Mouse (Mus musculus): ENCODE results near the gene Arf4. TPM values are rescaled to one million over a fixed set of nuclear protein-coding genes. Genes with fewer than 3 reads are reported as not detected.

Gene Arf4
- polyA plus RNA-seq, 1 experiment from 2014 or later: 672 TPM

DNA sequence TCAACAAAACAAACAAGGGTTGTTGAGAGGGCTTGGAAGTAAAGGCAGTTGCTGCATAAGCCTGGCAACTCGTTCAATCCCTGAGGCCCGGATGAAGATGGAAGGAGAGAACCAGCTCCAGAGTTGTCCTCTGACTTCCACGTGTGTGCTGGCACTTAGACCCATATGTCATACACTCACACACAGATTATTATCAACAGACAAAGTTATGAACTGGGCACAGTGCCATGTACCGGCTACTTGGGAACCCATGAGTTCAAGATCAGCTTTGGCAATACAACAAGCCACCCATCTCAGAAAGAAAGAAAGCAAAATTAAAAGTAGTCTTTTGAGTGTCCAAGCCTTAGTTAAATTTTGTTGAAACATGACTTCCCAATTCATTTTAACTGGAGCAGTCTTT, 12.6 kb upstream of the Arf4 start:
- Histone ChIP-seq H3K36me3 (ENCODE audit: control insufficient read depth, insufficient read depth, low read length) (0 out of 2 replicates have a peak, but pooled peaks cover 3% of the 10 kb centered on the region), H3K27ac (ENCODE audit: low read depth, low read length) (no peak overlapping the region), H3K4me1 (replicated peaks; ENCODE audit: control insufficient read depth, insufficient read depth, low read length) (no peaks in the 10 kb centered on the region), H3K4me3 (ENCODE audit: low read depth, low read length) (no peak overlapping the region), H3K4me2 (replicated peaks; ENCODE audit: low read depth, low read length) (no peak overlapping the region), H3K9me3 (ENCODE audit: control insufficient read depth, low read length) (no peaks in the 10 kb centered on the region), H3K27me3 (ENCODE audit: control insufficient read depth, insufficient read depth, low read length) (no peaks in the 10 kb centered on the region), H3K9ac (ENCODE audit: low read depth, low read length) (no peak overlapping the region)
- 90% methylated on average over 4 of the region's 4 CpGs for WGBS
- ATAC-seq (ENCODE audit: low FRiP score) (no peak), DNase-seq (ENCODE audit: low spot score) (no peak)

DNA sequence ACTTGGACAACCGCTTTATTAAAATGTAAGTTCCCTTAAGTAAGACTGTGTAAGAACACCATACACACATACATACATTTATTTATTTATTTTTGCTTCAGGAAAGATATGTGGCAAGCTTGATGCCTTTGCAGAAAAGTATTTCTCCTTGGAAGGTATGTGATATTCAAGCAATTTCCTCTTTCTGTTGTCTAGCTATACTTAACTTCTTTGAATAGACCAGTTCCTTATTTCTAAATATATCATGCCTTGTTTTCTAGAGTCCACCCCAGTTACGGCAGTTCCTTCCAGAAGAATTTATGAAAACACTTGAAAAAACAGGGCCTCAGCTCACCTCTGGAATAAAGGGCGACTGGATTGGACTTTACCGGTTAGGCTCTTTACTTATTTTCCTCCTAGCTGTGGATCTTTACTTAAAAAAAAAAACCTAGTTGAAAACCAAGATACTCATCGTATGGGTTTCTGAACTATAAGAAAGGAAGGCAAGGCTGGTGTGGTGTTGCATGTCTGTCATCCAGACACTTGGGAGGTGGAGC, 11.2 kb upstream of the Arf4 start:
- Histone ChIP-seq H3K4me1 (replicated peaks; ENCODE audit: control insufficient read depth, insufficient read depth, low read length) (no peaks in the 10 kb centered on the region), H3K4me3 (ENCODE audit: low read depth, low read length) (no peak overlapping the region), H3K27me3 (ENCODE audit: control insufficient read depth, insufficient read depth, low read length) (no peaks in the 10 kb centered on the region), H3K9me3 (ENCODE audit: control insufficient read depth, low read length) (no peaks in the 10 kb centered on the region), H3K4me2 (replicated peaks; ENCODE audit: low read depth, low read length) (no peak overlapping the region), H3K27ac (ENCODE audit: low read depth, low read length) (no peak overlapping the region), H3K36me3 (ENCODE audit: control insufficient read depth, insufficient read depth, low read length) (0 out of 2 replicates have a peak, but pooled peaks cover 5% of the 10 kb centered on the region), H3K9ac (ENCODE audit: low read depth, low read length) (no peak overlapping the region)
- 95% methylated on average over 5 of the region's 5 CpGs for WGBS
- no peak for DNase-seq (ENCODE audit: low spot score)
- no peak for ATAC-seq (ENCODE audit: low FRiP score)

DNA sequence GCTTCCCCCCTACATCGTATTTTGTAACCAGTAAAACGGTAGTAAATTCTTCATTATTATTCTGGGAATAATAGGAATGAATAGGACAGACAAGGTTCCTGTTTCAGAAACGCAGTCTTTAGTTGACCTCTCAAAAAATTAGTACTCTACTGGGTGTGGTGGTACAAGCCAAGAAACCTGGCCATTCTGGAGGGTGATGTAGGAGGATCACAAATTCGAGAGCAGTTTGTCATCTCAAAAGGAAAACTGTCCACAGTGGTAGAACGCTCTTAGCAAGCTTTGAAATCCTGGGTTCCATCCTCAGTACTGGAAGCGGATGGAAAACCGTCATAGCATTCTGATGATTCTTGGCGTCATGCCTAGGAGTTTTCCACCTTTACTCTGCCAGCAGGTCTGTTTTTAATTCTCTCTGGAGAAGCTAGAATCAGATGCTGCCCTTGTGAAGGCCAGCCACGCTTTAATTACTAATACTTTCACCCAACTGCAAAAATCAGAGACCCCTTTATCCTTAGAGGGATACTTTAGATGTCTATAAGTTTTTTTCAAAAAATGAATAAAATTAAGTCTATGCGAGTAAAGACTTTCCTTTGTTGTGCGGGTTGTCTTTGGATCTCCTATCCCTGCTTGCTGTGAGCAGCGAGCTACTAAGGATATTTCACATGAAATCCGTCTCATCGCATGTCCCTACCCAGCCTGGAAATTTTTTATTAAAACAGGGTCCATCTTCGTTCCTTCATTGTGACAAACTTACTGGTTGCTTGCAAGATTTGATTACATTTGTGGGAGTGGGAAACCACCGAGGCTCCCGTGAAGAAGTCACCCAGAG, 636 bp upstream of the Arf4 start:
- H3K36me3 ChIP-seq (ENCODE audit: control insufficient read depth, insufficient read depth, low read length): no peaks in the 10 kb centered on the region
- H3K9me3 ChIP-seq (ENCODE audit: control insufficient read depth, low read length): no peaks in the 10 kb centered on the region
- peak overlapping the region; percentile 40 for H3K9ac ChIP-seq (ENCODE audit: low read depth, low read length)
- H3K4me2 ChIP-seq (replicated peaks; ENCODE audit: low read depth, low read length): peak overlapping the region; percentile 49
- H3K27ac ChIP-seq (ENCODE audit: low read depth, low read length): peak overlapping the region; percentile 92
- ATAC-seq (ENCODE audit: low FRiP score) (peak; percentile 49), DNase-seq (ENCODE audit: low spot score) (peak; percentile 33)
- WGBS: 36% methylated on average over 17 of the region's 17 CpGs
- peak overlapping the region; percentile 94 for H3K4me3 ChIP-seq (ENCODE audit: low read depth, low read length)
- H3K27me3 ChIP-seq (ENCODE audit: control insufficient read depth, insufficient read depth, low read length): no peaks in the 10 kb centered on the region
- H3K4me1 ChIP-seq (replicated peaks; ENCODE audit: control insufficient read depth, insufficient read depth, low read length): 0 out of 2 replicates have a peak, but pooled peaks cover 2% of the 10 kb centered on the region

DNA sequence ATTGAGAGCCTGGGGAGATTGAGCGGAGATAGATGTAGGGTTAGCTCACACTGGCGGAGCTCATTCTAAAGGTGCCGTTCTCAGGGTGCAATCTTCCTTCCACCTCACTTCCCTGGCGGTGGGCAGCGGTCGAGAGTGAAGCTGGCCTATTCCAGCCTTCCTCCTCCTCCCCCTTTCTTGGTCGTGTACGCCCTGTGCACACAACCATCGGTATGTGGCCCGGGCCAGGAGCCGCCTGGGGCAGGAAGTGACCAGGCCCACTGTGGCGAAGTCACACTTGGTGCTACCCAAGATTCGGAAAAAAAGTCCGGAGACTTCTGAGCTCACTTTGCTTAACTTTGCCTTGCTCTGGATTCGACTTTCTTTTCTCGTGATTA, 822 bp downstream of the Arf4 start:
- peak; percentile 23; the same call in 1 of the 2 replicates for ATAC-seq (ENCODE audit: low FRiP score)
- 0% methylated on average over 16 of the region's 16 CpGs for WGBS

DNA sequence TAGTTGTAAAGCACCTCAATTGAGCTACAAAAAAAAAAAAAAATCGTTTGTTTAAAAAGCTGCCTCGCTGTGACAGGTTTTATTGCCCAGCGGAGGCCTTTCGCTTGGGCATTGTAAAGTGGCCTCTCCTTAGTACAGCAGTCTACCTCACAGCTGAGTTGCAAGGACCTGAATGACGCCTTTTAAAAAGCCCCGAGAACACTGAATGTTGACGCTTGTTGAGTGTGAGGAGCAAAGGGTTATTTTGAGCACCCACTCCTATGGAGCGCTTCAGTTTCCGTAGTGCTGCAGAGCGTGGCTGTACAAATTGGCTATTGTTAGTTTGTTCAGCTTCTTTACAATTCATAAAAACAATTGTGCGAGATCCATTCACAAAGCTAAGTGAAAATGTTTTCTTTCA, 1.4 kb downstream of the Arf4 start:
- Histone ChIP-seq H3K9me3 (ENCODE audit: control insufficient read depth, low read length) (no peaks in the 10 kb centered on the region), H3K36me3 (ENCODE audit: control insufficient read depth, insufficient read depth, low read length) (no peaks in the 10 kb centered on the region), H3K4me3 (ENCODE audit: low read depth, low read length) (peak overlapping the region; percentile 94), H3K9ac (ENCODE audit: low read depth, low read length) (peak overlapping the region; percentile 93), H3K4me1 (replicated peaks; ENCODE audit: control insufficient read depth, insufficient read depth, low read length) (0 out of 2 replicates have a peak, but pooled peaks cover 2% of the 10 kb centered on the region), H3K4me2 (replicated peaks; ENCODE audit: low read depth, low read length) (peak overlapping the region; percentile 69), H3K27me3 (ENCODE audit: control insufficient read depth, insufficient read depth, low read length) (no peaks in the 10 kb centered on the region), H3K27ac (ENCODE audit: low read depth, low read length) (no peak overlapping the region)
- DNase-seq (ENCODE audit: low spot score) (peak; percentile 30), ATAC-seq (ENCODE audit: low FRiP score) (no peak)
- WGBS: 7% methylated on average over 11 of the region's 11 CpGs

More for the DNA sequence above, 822 bp downstream of the Arf4 start:
- Histone ChIP-seq H3K4me1 (replicated peaks; ENCODE audit: control insufficient read depth, insufficient read depth, low read length) (0 out of 2 replicates have a peak, but pooled peaks cover 2% of the 10 kb centered on the region), H3K27ac (ENCODE audit: low read depth, low read length) (peak overlapping the region; percentile 92), H3K4me3 (ENCODE audit: low read depth, low read length) (peak overlapping the region; percentile 94), H3K9ac (ENCODE audit: low read depth, low read length) (peak overlapping the region; percentile 93), H3K9me3 (ENCODE audit: control insufficient read depth, low read length) (no peaks in the 10 kb centered on the region), H3K27me3 (ENCODE audit: control insufficient read depth, insufficient read depth, low read length) (no peaks in the 10 kb centered on the region), H3K4me2 (replicated peaks; ENCODE audit: low read depth, low read length) (peak overlapping the region; percentile 69), H3K36me3 (ENCODE audit: control insufficient read depth, insufficient read depth, low read length) (no peaks in the 10 kb centered on the region)
- peak; percentile 69 for DNase-seq (ENCODE audit: low spot score)

DNA sequence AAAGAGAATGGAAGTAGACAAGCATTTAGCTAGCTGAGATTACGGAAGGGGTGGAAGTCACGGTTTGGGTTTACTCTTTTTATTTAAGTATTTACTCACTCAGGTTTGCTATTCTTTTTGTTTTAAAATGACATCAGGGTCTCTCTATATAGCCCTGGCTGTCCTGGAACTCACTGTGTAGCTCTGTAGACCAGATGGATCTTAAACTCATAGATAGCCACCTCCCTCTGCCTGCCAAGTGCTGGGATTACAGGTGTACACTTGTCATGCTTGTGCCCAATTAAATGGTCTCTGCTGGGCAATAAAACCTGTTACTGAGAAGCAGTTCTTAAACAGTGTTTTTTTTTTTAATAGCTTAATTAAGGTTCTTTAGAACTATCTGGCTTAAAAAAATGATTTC, 2.1 kb downstream of the Arf4 start:
- Histone ChIP-seq H3K4me2 (replicated peaks; ENCODE audit: low read depth, low read length) (peak overlapping the region; percentile 69), H3K36me3 (ENCODE audit: control insufficient read depth, insufficient read depth, low read length) (no peaks in the 10 kb centered on the region), H3K4me3 (ENCODE audit: low read depth, low read length) (peak overlapping the region; percentile 94), H3K27ac (ENCODE audit: low read depth, low read length) (no peak overlapping the region), H3K9me3 (ENCODE audit: control insufficient read depth, low read length) (no peaks in the 10 kb centered on the region), H3K9ac (ENCODE audit: low read depth, low read length) (0 out of 2 replicates have a peak overlapping the region, but pooled peaks have one; percentile 7), H3K27me3 (ENCODE audit: control insufficient read depth, insufficient read depth, low read length) (no peaks in the 10 kb centered on the region), H3K4me1 (replicated peaks; ENCODE audit: control insufficient read depth, insufficient read depth, low read length) (0 out of 2 replicates have a peak, but pooled peaks cover 2% of the 10 kb centered on the region)
- ATAC-seq (ENCODE audit: low FRiP score) (no peak), DNase-seq (ENCODE audit: low spot score) (peak; percentile 14)
- WGBS: 70% methylated on average over 2 of the region's 2 CpGs

DNA sequence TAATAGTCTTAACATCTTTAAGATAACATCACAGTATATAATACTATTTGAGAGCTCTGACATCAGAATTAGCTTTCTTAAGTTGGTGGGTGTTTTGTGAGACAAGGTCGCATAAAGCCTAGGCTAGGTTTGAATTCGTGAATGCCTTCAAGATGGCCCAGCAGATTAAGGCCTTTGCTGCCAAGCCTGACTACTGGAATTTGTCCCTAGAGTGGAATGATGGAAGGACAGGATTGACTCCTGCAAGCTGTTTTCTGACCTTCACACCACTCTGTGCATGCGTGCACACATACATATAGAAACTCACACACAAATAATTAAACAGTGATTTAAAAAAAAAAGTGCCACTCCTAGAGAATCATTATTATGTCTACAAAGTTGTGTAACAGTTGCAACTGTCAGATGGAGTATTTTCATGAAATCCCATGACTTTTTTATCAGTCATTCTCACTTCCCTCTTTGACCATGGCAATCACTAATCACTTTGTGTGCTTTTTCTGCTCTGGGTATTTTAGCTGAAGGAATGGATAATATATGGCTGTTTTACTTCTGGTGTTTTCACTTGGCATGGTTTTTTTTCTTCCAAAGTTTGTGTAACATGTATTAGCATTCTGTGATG, 5.2 kb downstream of the Arf4 start:
- Histone ChIP-seq H3K4me2 (replicated peaks; ENCODE audit: low read depth, low read length) (no peak overlapping the region), H3K9me3 (ENCODE audit: control insufficient read depth, low read length) (no peaks in the 10 kb centered on the region), H3K27ac (ENCODE audit: low read depth, low read length) (no peak overlapping the region), H3K9ac (ENCODE audit: low read depth, low read length) (no peak overlapping the region), H3K27me3 (ENCODE audit: control insufficient read depth, insufficient read depth, low read length) (no peaks in the 10 kb centered on the region), H3K4me1 (replicated peaks; ENCODE audit: control insufficient read depth, insufficient read depth, low read length) (0 out of 2 replicates have a peak, but pooled peaks cover 2% of the 10 kb centered on the region), H3K4me3 (ENCODE audit: low read depth, low read length) (no peak overlapping the region), H3K36me3 (ENCODE audit: control insufficient read depth, insufficient read depth, low read length) (0 out of 2 replicates have a peak, but pooled peaks cover 2% of the 10 kb centered on the region)
- DNase-seq (ENCODE audit: low spot score) (no peak), ATAC-seq (ENCODE audit: low FRiP score) (no peak)
- WGBS: 94% methylated on average over 3 of the region's 3 CpGs

DNA sequence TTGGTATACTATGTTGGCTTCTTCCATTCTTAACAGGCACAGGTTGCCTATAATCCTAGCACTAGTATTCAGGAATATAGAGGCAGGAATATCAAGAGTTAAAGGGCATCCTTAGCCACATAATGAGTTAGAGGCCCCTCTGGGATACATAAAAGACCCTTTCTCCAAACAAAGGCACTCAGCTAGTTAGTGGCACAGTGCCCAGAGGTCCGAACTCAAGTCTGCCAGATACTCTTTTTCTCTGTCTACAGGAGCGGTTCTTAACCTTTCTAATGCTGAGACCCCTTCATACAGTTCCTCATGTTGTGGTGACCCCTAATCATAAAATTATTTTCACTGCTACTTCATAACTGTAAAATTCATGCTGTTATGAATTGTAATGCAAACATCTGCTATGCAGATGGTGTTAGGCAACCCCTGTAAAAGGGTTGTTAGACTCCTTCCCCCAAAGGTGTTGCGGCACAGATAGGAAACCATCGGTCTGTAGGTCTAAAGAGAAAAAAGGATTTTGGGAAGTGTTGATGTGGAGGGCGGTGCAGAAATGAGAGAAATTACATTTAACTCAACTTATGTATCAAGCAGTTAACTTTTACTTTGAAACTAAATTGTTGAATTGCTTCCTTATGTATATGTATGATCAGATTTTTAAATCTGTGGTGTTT, 8.2 kb downstream of the Arf4 start:
- Histone ChIP-seq H3K27ac (ENCODE audit: low read depth, low read length) (no peak overlapping the region), H3K9ac (ENCODE audit: low read depth, low read length) (no peak overlapping the region), H3K27me3 (ENCODE audit: control insufficient read depth, insufficient read depth, low read length) (no peaks in the 10 kb centered on the region), H3K36me3 (ENCODE audit: control insufficient read depth, insufficient read depth, low read length) (0 out of 2 replicates have a peak, but pooled peaks cover 2% of the 10 kb centered on the region), H3K9me3 (ENCODE audit: control insufficient read depth, low read length) (no peaks in the 10 kb centered on the region), H3K4me3 (ENCODE audit: low read depth, low read length) (no peak overlapping the region), H3K4me2 (replicated peaks; ENCODE audit: low read depth, low read length) (no peak overlapping the region), H3K4me1 (replicated peaks; ENCODE audit: control insufficient read depth, insufficient read depth, low read length) (no peaks in the 10 kb centered on the region)
- ATAC-seq (ENCODE audit: low FRiP score) (no peak), DNase-seq (ENCODE audit: low spot score) (no peak)
- WGBS: 80% methylated on average over 5 of the region's 5 CpGs

Data from hindbrain, embryonic 11.5 days (tissue).